Mouse (Mus musculus): ENCODE data around the gene Krtap4-13.
"Not testable (repeated sequence)": the region's sequence is repeated elsewhere in the genome, so short reads cannot be mapped to it uniquely, and the experiment has no call there.

DNA sequence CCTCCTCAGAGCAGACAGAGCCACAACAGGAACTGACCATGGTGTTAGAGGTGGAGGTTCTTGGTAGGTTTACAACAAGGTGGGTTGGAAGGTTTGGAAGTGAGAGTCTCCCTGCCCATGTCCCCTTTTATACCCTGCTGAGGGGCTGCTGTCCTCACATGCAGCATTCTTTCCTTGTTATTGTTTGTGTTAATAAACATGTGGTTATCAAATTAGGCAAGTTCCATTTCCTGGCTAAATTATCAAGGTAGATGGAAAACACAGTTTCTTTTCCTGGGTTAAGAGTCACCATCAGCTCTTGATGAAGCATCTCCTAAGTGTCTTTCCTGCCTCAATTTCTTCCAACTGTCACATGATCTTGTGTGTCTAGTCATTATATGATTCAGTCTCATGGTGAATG is 36.9 kb downstream of the Krtap4-13 start, which contains the start of gene Gm11595:
- not testable (repeated sequence) for TF ChIP-seq FLI1 (IDR thresholded peaks at IDR 0.05; ENCODE audit: low read length); GATA1 (IDR thresholded peaks at IDR 0.05; ENCODE audit: borderline replicate concordance, low read length)

Measured in megakaryocyte, embryonic 14.5 days (primary cell).